Mouse (Mus musculus): ENCODE measurements around the gene Cyp4x1.

Cyp4x1 gene

GRCm38 (mm10) chr4:115090592-115090991 lies 43.5 kb downstream of the Cyp4x1 start:
- DNase-seq (ENCODE audit: low read depth, low spot score), result no peak

GRCm38 (mm10) chr4:115088611-115089338 lies 45.3 kb downstream of the Cyp4x1 start, which contains the start of gene Pdzk1ip1:
Gene Pdzk1ip1 (plus strand): TSS chr4:115088708.
- DNase-seq (ENCODE audit: low read depth, low spot score), result peak; percentile 55

- no peak for DNase-seq (ENCODE audit: low read depth, low spot score)
Observed at GRCm38 (mm10) chr4:115086763-115087415, 47.2 kb downstream of the Cyp4x1 start.

- DNase-seq (ENCODE audit: low read depth, low spot score), result no peak
Observed at GRCm38 (mm10) chr4:115086257-115086656, 47.8 kb downstream of the Cyp4x1 start.

GRCm38 (mm10) chr4:115085522-115086095 lies 48.5 kb downstream of the Cyp4x1 start:
- DNase-seq (ENCODE audit: low read depth, low spot score), result peak; percentile 73

GRCm38 (mm10) chr4:115083031-115083430 lies 51.0 kb downstream of the Cyp4x1 start:
- DNase-seq (ENCODE audit: low read depth, low spot score), result no peak

GRCm38 (mm10) chr4:115079821-115080349 lies 54.2 kb downstream of the Cyp4x1 start:
- no peak for DNase-seq (ENCODE audit: low read depth, low spot score)

- DNase-seq (ENCODE audit: low read depth, low spot score), result no peak
Observed at GRCm38 (mm10) chr4:115078892-115079820, 54.9 kb downstream of the Cyp4x1 start.

GRCm38 (mm10) chr4:115075204-115075915 lies 58.7 kb downstream of the Cyp4x1 start:
- no peak for DNase-seq (ENCODE audit: low read depth, low spot score)

GRCm38 (mm10) chr4:115074789-115075188 lies 59.3 kb downstream of the Cyp4x1 start:
- no peak for DNase-seq (ENCODE audit: low read depth, low spot score)

- no peak for DNase-seq (ENCODE audit: low read depth, low spot score)
Observed at GRCm38 (mm10) chr4:115071668-115072067, 62.4 kb downstream of the Cyp4x1 start.

- DNase-seq (ENCODE audit: low read depth, low spot score), result no peak
Observed at GRCm38 (mm10) chr4:115063518-115064239, 70.4 kb downstream of the Cyp4x1 start.

- DNase-seq (ENCODE audit: low read depth, low spot score), result peak; percentile 43
Observed at GRCm38 (mm10) chr4:115062875-115063517, 71.1 kb downstream of the Cyp4x1 start.

GRCm38 (mm10) chr4:115062540-115062874 lies 71.6 kb downstream of the Cyp4x1 start:
- DNase-seq (ENCODE audit: low read depth, low spot score), result no peak

GRCm38 (mm10) chr4:115060753-115061152 lies 73.3 kb downstream of the Cyp4x1 start:
- DNase-seq (ENCODE audit: low read depth, low spot score), result no peak

GRCm38 (mm10) chr4:115059871-115060270 lies 74.2 kb downstream of the Cyp4x1 start:
- DNase-seq (ENCODE audit: low read depth, low spot score), result peak; percentile 72

GRCm38 (mm10) chr4:115058871-115059590 lies 75.0 kb downstream of the Cyp4x1 start:
- no peak for DNase-seq (ENCODE audit: low read depth, low spot score)

- DNase-seq (ENCODE audit: low read depth, low spot score), result peak; percentile 38
Observed at GRCm38 (mm10) chr4:115058317-115058761, 75.7 kb downstream of the Cyp4x1 start.

Data from ZHBTc4 (cell line).